ENCODE assay signal across 23 mouse cellular contexts in the genomic region with DNA sequence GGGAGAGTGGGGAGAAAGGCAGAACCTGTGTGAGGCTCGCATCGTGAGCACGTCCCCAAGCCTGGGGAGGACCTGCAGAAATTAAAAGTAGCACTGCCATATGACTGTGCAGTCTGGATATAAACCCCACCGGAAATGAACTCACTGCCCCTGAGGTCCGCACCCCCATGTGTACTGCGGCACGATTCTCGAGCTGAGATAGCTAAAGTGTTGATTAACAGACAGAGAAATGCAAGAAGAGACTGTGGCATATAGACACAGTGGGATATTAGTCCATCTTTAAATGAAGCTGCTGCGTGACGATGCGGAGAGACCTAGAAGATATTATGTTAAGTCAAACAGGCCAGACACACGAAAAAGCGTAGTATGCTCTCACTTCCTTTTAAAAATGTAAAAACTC.
"Had no signal": no experiment of that assay in that cellular context is flagged by ENCODE, and none has a peak within 500 bp of the region (broad histone marks: within the 10 kb centered on the region; RNA-seq: fewer than 3 reads in every experiment).

No protein-coding gene starts in this region.

- H3K4me2 ChIP-seq: heart, embryonic 12.5 days; hindbrain, embryonic 12.5 days; hindbrain, embryonic 14.5 days; intestine, embryonic 15.5 days; limb, embryonic 12.5 days; liver, embryonic 11.5 days had no signal

- H3K9me3 ChIP-seq: heart, embryonic 10.5 days; heart, embryonic 12.5 days; hindbrain, embryonic 10.5 days; hindbrain, embryonic 12.5 days; intestine, embryonic 15.5 days; limb, embryonic 10.5 days; limb, embryonic 12.5 days had no signal

- H3K4me1 ChIP-seq: hindbrain, embryonic 10.5 days; hindbrain, embryonic 12.5 days; intestine, embryonic 15.5 days; limb, embryonic 12.5 days had no signal

- DNase-seq: gastrocnemius, adult 2 months; gastrocnemius, postnatal 10 days; gastrocnemius, postnatal 25 days; heart, adult 18-20 months; heart, postnatal 10 days; heart, postnatal 4 days; kidney, adult 18-20 months; kidney, adult 8-10 months; kidney, postnatal 10 days; kidney, postnatal 4 days; liver had no signal

- H3K27me3 ChIP-seq: heart, embryonic 12.5 days; hindbrain, embryonic 12.5 days; intestine, embryonic 15.5 days; limb, embryonic 12.5 days had no signal

- H3K9ac ChIP-seq: heart, embryonic 12.5 days; hindbrain, embryonic 12.5 days; hindbrain, embryonic 14.5 days; intestine, embryonic 15.5 days; limb, embryonic 12.5 days had no signal

- ATAC-seq: hindbrain, embryonic 16.5 days; inflammation-experienced regulatory T-cells, adult 6 months; intestine, embryonic 15.5 days; intestine, postnatal 0 days had no signal

- H3K27ac ChIP-seq: gastrocnemius, adult 2 months; heart, embryonic 10.5 days; hindbrain, embryonic 10.5 days; hindbrain, embryonic 12.5 days; hindbrain, embryonic 14.5 days; intestine, embryonic 15.5 days; limb, embryonic 10.5 days; limb, embryonic 12.5 days had no signal

- H3K4me3 ChIP-seq: gastrocnemius, adult 2 months; heart, embryonic 10.5 days; heart, embryonic 12.5 days; hindbrain, embryonic 10.5 days; hindbrain, embryonic 12.5 days; intestine, embryonic 15.5 days; limb, embryonic 10.5 days; limb, embryonic 12.5 days had no signal

- H3K36me3 ChIP-seq: heart, embryonic 12.5 days; hindbrain, embryonic 10.5 days; hindbrain, embryonic 12.5 days; intestine, embryonic 15.5 days had no signal
